Mouse (Mus musculus): ENCODE measurements at regions not wholly inside any gene's neighbourhood (a gene's known extent, or its start where the extent isn't known, plus 50 kb on each side); places are given as distances from the start of the nearest gene placed in this dataset.

GRCm38 (mm10) chr1:169332165-169332564 is 199.1 kb downstream of the Nuf2 start:
- DNase-seq (ENCODE audit: low spot score in 2 of 2) = no peak

GRCm38 (mm10) chr1:169313241-169313640 is 218.0 kb downstream of the Nuf2 start:
- no peak for DNase-seq (ENCODE audit: low spot score in 2 of 2)

- no peak for DNase-seq (ENCODE audit: low spot score in 2 of 2)
Measured at GRCm38 (mm10) chr1:169283440-169283839, 247.8 kb downstream of the Nuf2 start.

- DNase-seq (ENCODE audit: low spot score in 2 of 2) = no peak
Measured at GRCm38 (mm10) chr1:169270750-169271149, 260.5 kb downstream of the Nuf2 start.

- no peak for DNase-seq (ENCODE audit: low spot score in 2 of 2)
Measured at GRCm38 (mm10) chr1:169263984-169264660, 267.1 kb downstream of the Nuf2 start.

- DNase-seq (ENCODE audit: low spot score in 2 of 2) = no peak
Measured at GRCm38 (mm10) chr1:169254250-169254937, 276.9 kb downstream of the Nuf2 start.

GRCm38 (mm10) chr1:169252189-169252588 is 279.1 kb downstream of the Nuf2 start:
- no peak for DNase-seq (ENCODE audit: low spot score in 2 of 2)

GRCm38 (mm10) chr1:169249021-169249420 is 282.2 kb downstream of the Nuf2 start:
- no peak for DNase-seq (ENCODE audit: low spot score in 2 of 2)

GRCm38 (mm10) chr1:169240377-169240776 is 290.9 kb downstream of the Nuf2 start:
- DNase-seq (ENCODE audit: low spot score in 2 of 2) = no peak

- DNase-seq (ENCODE audit: low spot score in 2 of 2) = no peak
Measured at GRCm38 (mm10) chr1:169238671-169239090, 292.6 kb downstream of the Nuf2 start.

- no peak for DNase-seq (ENCODE audit: low spot score in 2 of 2)
Measured at GRCm38 (mm10) chr1:169235276-169235681, 296.0 kb downstream of the Nuf2 start.

GRCm38 (mm10) chr1:169233368-169233767 is 297.9 kb downstream of the Nuf2 start:
- no peak for DNase-seq (ENCODE audit: low spot score in 2 of 2)

- no peak for DNase-seq (ENCODE audit: low spot score in 2 of 2)
Measured at GRCm38 (mm10) chr1:169230097-169230496, 301.2 kb downstream of the Nuf2 start.

GRCm38 (mm10) chr1:169224431-169224830 is 306.8 kb downstream of the Nuf2 start:
- DNase-seq (ENCODE audit: low spot score in 2 of 2) = no peak

- DNase-seq (ENCODE audit: low spot score in 2 of 2) = no peak
Measured at GRCm38 (mm10) chr1:169187658-169188057, 343.6 kb downstream of the Nuf2 start.

- DNase-seq (ENCODE audit: low spot score in 2 of 2) = no peak
Measured at GRCm38 (mm10) chr1:169170405-169170804, 360.9 kb downstream of the Nuf2 start.

GRCm38 (mm10) chr1:169168033-169168432 is 363.2 kb downstream of the Nuf2 start:
- no peak for DNase-seq (ENCODE audit: low spot score in 2 of 2)

GRCm38 (mm10) chr1:169166041-169166850 is 365.0 kb downstream of the Nuf2 start:
- DNase-seq (ENCODE audit: low spot score in 2 of 2) = peak in 1 of 2 experiments; percentile 10

- peak in 1 of 2 experiments; percentile 28 for DNase-seq (ENCODE audit: low spot score in 2 of 2)
Measured at GRCm38 (mm10) chr1:169160858-169161257, 370.4 kb downstream of the Nuf2 start.

GRCm38 (mm10) chr1:169160220-169160619 is 371.0 kb downstream of the Nuf2 start:
- DNase-seq (ENCODE audit: low spot score in 2 of 2) = no peak

GRCm38 (mm10) chr1:169159786-169160185 is 371.5 kb downstream of the Nuf2 start:
- no peak for DNase-seq (ENCODE audit: low spot score in 2 of 2)

- no peak for DNase-seq (ENCODE audit: low spot score in 2 of 2)
Measured at GRCm38 (mm10) chr1:169157496-169157895, 373.8 kb downstream of the Nuf2 start.
